Mouse (Mus musculus) C2C12 (cell line): ENCODE measurements around the gene Fer.

ENCODE experiments used
- CEBPB ChIP-seq: IDR thresholded peaks from one replicate; pipeline ENCODE4 v1.6.1; 2011; ENCODE audit warnings: low read depth, mild to moderate bottlenecking, control low read depth, moderate library complexity
- CTCF ChIP-seq: IDR thresholded peaks from one replicate; pipeline ENCODE4 v1.5.1; 2011; ENCODE audit not compliant: control insufficient read depth, insufficient read depth, insufficient read length
- MYOD1 ChIP-seq: IDR thresholded peaks from one replicate; pipeline ENCODE4 v1.6.1; 2011; ENCODE audit warnings: low read depth; ENCODE audit not compliant: control insufficient read depth, insufficient read length

DNA sequence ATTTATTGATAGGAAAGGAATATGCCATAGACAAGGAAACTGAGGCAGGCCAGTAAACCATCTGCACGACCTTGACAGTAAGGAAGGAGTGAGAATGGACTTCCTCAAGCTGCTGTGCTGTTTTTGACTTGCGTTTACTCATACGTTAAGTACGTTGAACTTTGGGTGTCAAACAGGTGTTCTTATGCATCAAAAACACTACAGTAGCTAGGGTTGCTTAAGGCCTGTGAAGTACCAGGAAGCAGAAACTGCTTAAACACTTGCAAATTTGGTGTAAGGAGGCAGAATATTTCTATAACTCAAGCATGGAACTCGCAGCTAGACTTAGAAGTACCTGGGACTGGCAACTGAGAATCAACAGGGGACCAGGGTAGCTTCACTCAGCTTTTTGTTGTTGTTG, 221.9 kb downstream of the Fer start:
- TF ChIP-seq CTCF: no peak
- TF ChIP-seq MYOD1: no peak
- no peak for TF ChIP-seq CEBPB
